Mouse (Mus musculus) kidney, adult 2 months (tissue): ENCODE measurements around the gene Rgs7bp. TPM values are rescaled to one million over a fixed set of nuclear protein-coding genes. Genes with fewer than 3 reads are reported as not detected.

Experiments
- DNase-seq: peaks from one replicate; pipeline ENCODE4 v3.0.0; 2021
- H3K27ac ChIP-seq: fragments of 200-500 bp; 2 replicates; pipeline ENCODE4 v1.5.1; 2012; ENCODE audit warnings: low read depth, low read length, control low read depth, inconsistent platforms; ENCODE audit not compliant: insufficient read depth
- H3K27me3 ChIP-seq: fragments of 200-500 bp; replicated peaks from 2 replicates; pipeline ENCODE4 v1.6.1; 2012; ENCODE audit warnings: mild to moderate bottlenecking, moderate library complexity, low read length, inconsistent platforms; ENCODE audit not compliant: control insufficient read depth, insufficient read depth
- H3K36me3 ChIP-seq: fragments of 200-500 bp; 2 replicates; pipeline ENCODE4 v1.6.1; 2012; ENCODE audit warnings: mild to moderate bottlenecking, moderate library complexity, low read length, inconsistent platforms; ENCODE audit not compliant: control insufficient read depth, insufficient read depth
- H3K4me1 ChIP-seq: fragments of 200-500 bp; 2 replicates; pipeline ENCODE4 v1.6.1; 2011; ENCODE audit warnings: low read length; ENCODE audit not compliant: control insufficient read depth, insufficient read depth
- H3K4me3 ChIP-seq: fragments of 200-500 bp; 2 replicates; pipeline ENCODE4 v1.5.1; 2011; ENCODE audit warnings: mild to moderate bottlenecking, low read depth, low read length, control low read depth; ENCODE audit not compliant: insufficient read depth
- CTCF ChIP-seq: fragments of 200-500 bp; conservative IDR thresholded peaks from 2 replicates; pipeline ENCODE4 v1.5.1; 2011; ENCODE audit warnings: low read depth, mild to moderate bottlenecking, control low read depth, low read length, moderate library complexity, mixed read lengths; ENCODE audit not compliant: insufficient read depth, insufficient read length
- POLR2A ChIP-seq: fragments of 200-500 bp; IDR thresholded peaks from one replicate; pipeline ENCODE4 v1.6.1; 2011; ENCODE audit warnings: low read depth, low read length, control low read depth
- WGBS: fragments of 180-500 bp; shearing (Covaris S2); methylation state at CpG from one replicate; pipeline ENCODE4 v1.1.7; 2018; 5-methylcytosine and 5-hydroxymethylcytosine counted together
- polyA plus RNA-seq: library from polyadenylated mRNA; depleted of rRNA; stranded (reverse); fragments of >200 nt; gene quantifications from 2 replicates; pipeline ENCODE4 v1.2.3, GENCODE M21; 2012; rRNA removed

Gene Rgs7bp
- polyA plus RNA-seq, 1 experiment: 0.33 TPM

DNA sequence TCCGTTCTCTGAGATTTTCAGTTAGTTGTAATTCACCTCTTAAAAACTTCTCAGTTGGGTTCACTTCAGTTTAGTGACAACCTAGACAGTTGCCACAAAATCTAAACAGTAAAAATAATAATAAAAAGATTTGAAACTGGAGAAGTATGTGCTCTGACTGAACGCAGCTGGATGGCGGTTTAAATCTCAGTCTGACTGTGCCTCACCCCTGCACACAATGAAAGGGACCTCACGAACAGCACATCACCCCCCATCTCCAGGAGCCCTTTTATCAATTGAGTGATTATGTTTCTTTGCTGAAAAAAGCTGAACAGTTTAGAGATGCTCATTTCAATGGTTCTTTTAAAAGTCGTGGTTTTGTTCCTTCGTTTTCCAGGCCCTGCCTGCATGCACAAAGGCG, 146.0 kb downstream of the Rgs7bp start:
- H3K4me1 ChIP-seq: no peaks in the 10 kb centered on the region
- H3K36me3 ChIP-seq: no peaks in the 10 kb centered on the region
- H3K27ac ChIP-seq: no peak overlapping the region
- DNase-seq: no peak
- no peak overlapping the region for H3K4me3 ChIP-seq
- no peaks in the 10 kb centered on the region for H3K27me3 ChIP-seq
- 76% methylated on average over 7 of the region's 7 CpGs for WGBS
- TF ChIP-seq CTCF (no peak), POLR2A (no peak)

Other genes with a start within 250 kb of the Rgs7bp start
- gene Cwc27, start 237.8 kb downstream of the Rgs7bp start, polyA plus RNA-seq: 2.5 and 4.3 TPM in 2 replicates
- not detected in 2 replicates for gene Shisal2b, start 191.0 kb downstream of the Rgs7bp start, polyA plus RNA-seq
- gene 4933425L06Rik, start 27.2 kb upstream of the Rgs7bp start, polyA plus RNA-seq: not detected in 2 replicates
- 0.72 TPM in 2 replicates for gene Rnf180, start 239.9 kb upstream of the Rgs7bp start, polyA plus RNA-seq